Mouse (Mus musculus): Measurements from ENCODE around the gene Jph4. TPM values are rescaled to one million over a fixed set of nuclear protein-coding genes. Genes with fewer than 3 reads are reported as not detected.

The Jph4 gene
- total and polyA plus RNA-seq, 3 experiments, result not detected

DNA sequence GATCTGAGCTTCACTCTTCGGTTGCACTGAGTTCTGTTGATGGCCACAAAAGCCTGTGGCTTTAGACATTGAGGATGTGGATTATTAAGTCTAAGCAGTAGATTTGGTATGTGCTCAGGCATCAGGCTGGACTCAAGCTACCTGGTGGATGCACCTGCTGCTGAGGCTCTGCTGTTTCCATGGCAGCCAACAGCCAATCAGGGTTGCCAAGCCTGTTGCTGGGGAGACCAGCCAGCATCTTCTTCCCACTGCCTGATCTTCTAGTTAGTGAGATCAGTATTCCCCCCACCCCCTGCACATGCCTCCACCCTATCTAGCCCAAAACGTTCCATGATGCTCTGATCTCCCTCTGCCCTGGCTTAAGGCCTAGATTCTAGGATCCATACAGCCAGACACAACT, 5.0 kb downstream of the Jph4 start:
- Histone ChIP-seq H3K4me1 (ENCODE audit: control insufficient read depth in 1 of 2, insufficient read depth in 2 of 2, low read length in 2 of 2) (peaks cover under 1 to 2% of the 10 kb centered on the region in 2 experiments; a peak in 2 of 4 replicates), H3K4me3 (ENCODE audit: control insufficient read depth in 1 of 2, insufficient read depth in 1 of 2, low read depth in 2 of 2, low read length in 2 of 2) (no peak overlapping the region), H3K79me2 (ENCODE audit: control insufficient read depth, insufficient read depth, low read length, poor library complexity) (no peaks in the 10 kb centered on the region), H3K27ac (ENCODE audit: control insufficient read depth, low read depth, low read length) (no peak overlapping the region), H3K9ac (ENCODE audit: control insufficient read depth, low read depth, low read length, poor library complexity, severe bottlenecking) (no peak overlapping the region), H3K9me3 (replicated peaks; ENCODE audit: insufficient read depth, low read length) (no peaks in the 10 kb centered on the region), H3K36me3 (ENCODE audit: control insufficient read depth in 1 of 2, insufficient read depth in 2 of 2, low read length in 2 of 2) (no peaks in the 10 kb centered on the region; a peak in 1 of 4 replicates), H3K27me3 (ENCODE audit: control insufficient read depth in 1 of 2, insufficient read depth in 2 of 2, low read length in 2 of 2) (peaks cover 2 to 5% of the 10 kb centered on the region in 2 experiments; a peak in 3 of 4 replicates)
- TF ChIP-seq HCFC1 (IDR thresholded peaks at IDR 0.05; ENCODE audit: low read depth, low read length), result no peak
- no peak for TF ChIP-seq POLR2AphosphoS5 (IDR thresholded peaks at IDR 0.05; ENCODE audit: borderline replicate concordance, low read depth, low read length)
- TF ChIP-seq EP300 (IDR thresholded peaks at IDR 0.05; ENCODE audit: low read depth in 1 of 2, low read length in 2 of 2), result no peak
- TF ChIP-seq POLR2AphosphoS2 (IDR thresholded peaks at IDR 0.05; ENCODE audit: low read length), result no peak
- TF ChIP-seq GATA1 (IDR thresholded peaks at IDR 0.05; ENCODE audit: low read depth, low read length), result no peak
- no peak for TF ChIP-seq MAZ (IDR thresholded peaks at IDR 0.05; ENCODE audit: low read depth, low read length)
- TF ChIP-seq UBTF (IDR thresholded peaks at IDR 0.05; ENCODE audit: borderline replicate concordance, insufficient read depth, low read depth, low read length), result no peak
- TF ChIP-seq USF1 (IDR thresholded peaks at IDR 0.05; ENCODE audit: low read depth, low read length), result no peak
- no peak for TF ChIP-seq CTCF (IDR thresholded peaks at IDR 0.05 in 2 of 3, conservative IDR thresholded peaks at IDR 0.05 in 1 of 3; ENCODE audit: control insufficient read depth in 1 of 3, insufficient read depth in 1 of 3, low read depth in 2 of 3, low read length in 3 of 3, poor library complexity in 1 of 3, severe bottlenecking in 1 of 3)
- no peak for TF ChIP-seq ETS1 (IDR thresholded peaks at IDR 0.05; ENCODE audit: low read depth, low read length)
- TF ChIP-seq KAT2A (conservative IDR thresholded peaks at IDR 0.05; ENCODE audit: low read depth, low read length), result no peak
- TF ChIP-seq TAL1 (IDR thresholded peaks at IDR 0.05; ENCODE audit: low read length), result no peak
- TF ChIP-seq GABPA (IDR thresholded peaks at IDR 0.05; ENCODE audit: low read depth, low read length), result no peak
- no peak for TF ChIP-seq E2F4 (IDR thresholded peaks at IDR 0.05; ENCODE audit: borderline replicate concordance, low read depth, low read length)
- TF ChIP-seq SIN3A (IDR thresholded peaks at IDR 0.05; ENCODE audit: low read length), result no peak
- no peak for TF ChIP-seq MYB (IDR thresholded peaks at IDR 0.05; ENCODE audit: low read depth, low read length)
- no peak for TF ChIP-seq MEF2A (IDR thresholded peaks at IDR 0.05; ENCODE audit: extremely low read depth, insufficient replicate concordance, low read depth, low read length, poor library complexity, severe bottlenecking)
- no peak for TF ChIP-seq CHD1 (IDR thresholded peaks at IDR 0.05; ENCODE audit: low read depth, low read length)
- DNase-seq (ENCODE audit: low read depth, low spot score), result no peak

DNA sequence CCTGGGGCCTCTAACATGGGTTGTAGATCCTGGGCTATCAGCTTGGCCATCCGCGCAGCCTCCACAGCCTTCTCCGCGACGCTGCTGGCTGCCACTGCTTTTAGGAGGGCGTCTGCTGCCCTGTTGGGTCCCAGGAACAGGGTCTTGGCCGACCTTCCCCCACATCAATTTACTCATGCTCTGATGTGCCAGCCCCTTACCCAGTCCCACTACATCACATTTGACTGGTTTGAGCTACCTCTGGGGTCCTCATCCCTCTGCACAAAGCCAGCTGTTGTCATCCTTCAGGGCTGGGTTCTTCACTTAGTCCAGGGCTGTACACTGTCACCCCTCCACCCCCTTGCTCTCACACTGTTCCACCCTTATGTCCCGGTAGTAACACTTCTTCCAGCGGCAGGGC, 6.7 kb downstream of the Jph4 start:
- Histone ChIP-seq H3K36me3 (ENCODE audit: control insufficient read depth in 1 of 2, insufficient read depth in 2 of 2, low read length in 2 of 2) (peaks cover 0 to 4% of the 10 kb centered on the region in 2 experiments; a peak in 2 of 4 replicates), H3K79me2 (ENCODE audit: control insufficient read depth, insufficient read depth, low read length, poor library complexity) (peaks cover 2% of the 10 kb centered on the region; the same call in 1 of the 2 replicates), H3K27me3 (ENCODE audit: control insufficient read depth in 1 of 2, insufficient read depth in 2 of 2, low read length in 2 of 2) (peaks cover 2 to 5% of the 10 kb centered on the region in 2 experiments; a peak in 3 of 4 replicates), H3K4me3 (ENCODE audit: control insufficient read depth in 1 of 2, insufficient read depth in 1 of 2, low read depth in 2 of 2, low read length in 2 of 2) (no peak overlapping the region), H3K4me1 (ENCODE audit: control insufficient read depth in 1 of 2, insufficient read depth in 2 of 2, low read length in 2 of 2) (peaks cover 6 to 8% of the 10 kb centered on the region in 2 experiments), H3K27ac (ENCODE audit: control insufficient read depth, low read depth, low read length) (no peak overlapping the region), H3K9me3 (replicated peaks; ENCODE audit: insufficient read depth, low read length) (no peaks in the 10 kb centered on the region), H3K9ac (ENCODE audit: control insufficient read depth, low read depth, low read length, poor library complexity, severe bottlenecking) (no peak overlapping the region)
- DNase-seq (ENCODE audit: low read depth, low spot score), result no peak
- TF ChIP-seq POLR2AphosphoS5 (IDR thresholded peaks at IDR 0.05; ENCODE audit: borderline replicate concordance, low read depth, low read length) (no peak), SMC3 (IDR thresholded peaks at IDR 0.05; ENCODE audit: low read depth, low read length) (no peak), NELFE (IDR thresholded peaks at IDR 0.05; ENCODE audit: low read depth, low read length) (no peak), CTCF (IDR thresholded peaks at IDR 0.05 in 2 of 3, conservative IDR thresholded peaks at IDR 0.05 in 1 of 3; ENCODE audit: control insufficient read depth in 1 of 3, insufficient read depth in 1 of 3, low read depth in 2 of 3, low read length in 3 of 3, poor library complexity in 1 of 3, severe bottlenecking in 1 of 3) (no peak), MYB (IDR thresholded peaks at IDR 0.05; ENCODE audit: low read depth, low read length) (no peak), POLR2AphosphoS2 (IDR thresholded peaks at IDR 0.05; ENCODE audit: low read length) (no peak), MAX (IDR thresholded peaks at IDR 0.05; ENCODE audit: low read length) (no peak), MXI1 (IDR thresholded peaks at IDR 0.05; ENCODE audit: low read depth, low read length) (no peak), RAD21 (IDR thresholded peaks at IDR 0.05; ENCODE audit: low read depth, low read length) (no peak), E2F4 (IDR thresholded peaks at IDR 0.05; ENCODE audit: borderline replicate concordance, low read depth, low read length) (no peak), ELF1 (IDR thresholded peaks at IDR 0.05; ENCODE audit: low read depth, low read length) (no peak), JUND (IDR thresholded peaks at IDR 0.05; ENCODE audit: low read depth, low read length) (no peak), POLR2A (IDR thresholded peaks at IDR 0.05; ENCODE audit: control insufficient read depth in 1 of 2, insufficient read depth in 1 of 2, low read depth in 1 of 2, low read length in 2 of 2, poor library complexity in 1 of 2) (no peak), MEF2A (IDR thresholded peaks at IDR 0.05; ENCODE audit: extremely low read depth, insufficient replicate concordance, low read depth, low read length, poor library complexity, severe bottlenecking) (no peak), MAFK (IDR thresholded peaks at IDR 0.05; ENCODE audit: borderline replicate concordance, low read depth, low read length) (no peak), EP300 (IDR thresholded peaks at IDR 0.05; ENCODE audit: low read depth in 1 of 2, low read length in 2 of 2) (no peak)

Measured in MEL (cell line).